Mouse (Mus musculus): ENCODE measurements around the gene Akap6. TPM values are rescaled to one million over a fixed set of nuclear protein-coding genes. Genes with fewer than 3 reads are reported as not detected.
A peak's percentile ranks its signal among the peaks of the same experiment; 100 is the strongest.

Gene Akap6
- total and polyA plus RNA-seq, 3 experiments, result 0.12 to 0.42 (median 0.33) TPM

- dilution Hi-C loops (cut with MboI; ENCODE audit: extremely low pct_ligation_motif_present, extremely low pct_unique_long_range_greater_than_20kb, low sequenced_read_pairs) (no loop called here), in situ Hi-C loops (cut with MboI; ENCODE audit: low pct_ligation_motif_present, low pct_unique_long_range_greater_than_20kb, low sequenced_read_pairs) (no loop called here)
- Histone ChIP-seq H3K4me2 (ENCODE audit: insufficient read depth, low read depth, poor library complexity, severe bottlenecking) (peak overlapping the region; percentile 44; the same call in 1 of the 2 replicates), H3K79me2 (replicated peaks; ENCODE audit: control insufficient read depth, extremely low read depth, insufficient read depth, poor library complexity, severe bottlenecking) (no peaks in the 10 kb centered on the region), H3K36me3 (replicated peaks in 1 of 2; ENCODE audit: control insufficient read depth in 1 of 2, insufficient read depth in 1 of 2, low read length in 1 of 2) (no peaks in the 10 kb centered on the region), H3K9ac (ENCODE audit: insufficient read depth, low read depth) (no peak overlapping the region), H3K4me1 (ENCODE audit: control insufficient read depth in 1 of 2, insufficient read depth in 2 of 2) (peaks cover 0 to 7% of the 10 kb centered on the region in 2 experiments; a peak in 1 of 4 replicates), H3K27me3 (replicated peaks) (no peaks in the 10 kb centered on the region), H3K27ac (ENCODE audit: insufficient read depth, low read depth) (no peak overlapping the region), H3K4me3 (replicated peaks in 1 of 3; ENCODE audit: low read depth in 2 of 3, low read length in 2 of 3, poor library complexity in 1 of 3) (no peak overlapping the region), H3K9me3 (replicated peaks; ENCODE audit: low read length) (no peaks in the 10 kb centered on the region)
- no peak for DNase-seq (ENCODE audit: extremely low read depth)
- TF ChIP-seq E2F4 (IDR thresholded peaks at IDR 0.05; ENCODE audit: insufficient replicate concordance, low read depth, low read length) (no peak), USF2 (conservative IDR thresholded peaks at IDR 0.05; ENCODE audit: low read depth, low read length) (no peak), POLR2A (IDR thresholded peaks at IDR 0.05; ENCODE audit: low read depth, low read length) (no peak), MAZ (IDR thresholded peaks at IDR 0.05; ENCODE audit: low read depth, low read length) (no peak), NRF1 (IDR thresholded peaks at IDR 0.05; ENCODE audit: low read depth, low read length) (no peak), CHD1 (IDR thresholded peaks at IDR 0.05; ENCODE audit: low read depth, low read length) (no peak), SIN3A (IDR thresholded peaks at IDR 0.05; ENCODE audit: low read length) (no peak), ZMIZ1 (IDR thresholded peaks at IDR 0.05; ENCODE audit: low read depth, low read length) (no peak), ETS1 (conservative IDR thresholded peaks at IDR 0.05; ENCODE audit: low read depth, low read length) (no peak), MAX (IDR thresholded peaks at IDR 0.05; ENCODE audit: low read length) (no peak), RAD21 (IDR thresholded peaks at IDR 0.05; ENCODE audit: low read depth, low read length) (no peak), TBP (conservative IDR thresholded peaks at IDR 0.05; ENCODE audit: low read depth, low read length) (no peak), ZKSCAN1 (IDR thresholded peaks at IDR 0.05; ENCODE audit: borderline replicate concordance, low read depth, low read length) (no peak), RCOR1 (conservative IDR thresholded peaks at IDR 0.05; ENCODE audit: low read depth, low read length) (no peak), PAX5 (IDR thresholded peaks at IDR 0.05; ENCODE audit: low read length) (no peak), KAT2A (IDR thresholded peaks at IDR 0.05; ENCODE audit: insufficient replicate concordance, low read length) (no peak), MEF2A (IDR thresholded peaks at IDR 0.05; ENCODE audit: borderline replicate concordance, low read depth, low read length) (no peak), ZC3H11A (IDR thresholded peaks at IDR 0.05; ENCODE audit: low read depth, low read length) (no peak), MXI1 (IDR thresholded peaks at IDR 0.05; ENCODE audit: low read depth, low read length) (no peak), MYC (IDR thresholded peaks at IDR 0.05; ENCODE audit: low read depth, low read length) (no peak)
These were observed 362.4 kb downstream of the Akap6 start for GRCm38 (mm10) chr12:53061466-53062124.

GRCm38 (mm10) chr12:53063003-53063402, 363.8 kb downstream of the Akap6 start:
- Histone ChIP-seq H3K27ac (ENCODE audit: insufficient read depth, low read depth) (no peak overlapping the region), H3K4me3 (replicated peaks in 1 of 3; ENCODE audit: low read depth in 2 of 3, low read length in 2 of 3, poor library complexity in 1 of 3) (no peak overlapping the region), H3K27me3 (replicated peaks) (no peaks in the 10 kb centered on the region), H3K9me3 (replicated peaks; ENCODE audit: low read length) (no peaks in the 10 kb centered on the region), H3K79me2 (replicated peaks; ENCODE audit: control insufficient read depth, extremely low read depth, insufficient read depth, poor library complexity, severe bottlenecking) (no peaks in the 10 kb centered on the region), H3K9ac (ENCODE audit: insufficient read depth, low read depth) (no peak overlapping the region), H3K4me2 (ENCODE audit: insufficient read depth, low read depth, poor library complexity, severe bottlenecking) (no peak overlapping the region), H3K36me3 (replicated peaks in 1 of 2; ENCODE audit: control insufficient read depth in 1 of 2, insufficient read depth in 1 of 2, low read length in 1 of 2) (no peaks in the 10 kb centered on the region), H3K4me1 (ENCODE audit: control insufficient read depth in 1 of 2, insufficient read depth in 2 of 2) (peaks cover 0 to 5% of the 10 kb centered on the region in 2 experiments; a peak in 1 of 4 replicates)
- in situ Hi-C loops (cut with MboI; ENCODE audit: low pct_ligation_motif_present, low pct_unique_long_range_greater_than_20kb, low sequenced_read_pairs), result no loop called here
- TF ChIP-seq JUND (conservative IDR thresholded peaks at IDR 0.05; ENCODE audit: low read depth, low read length) (no peak), MYC (IDR thresholded peaks at IDR 0.05; ENCODE audit: low read depth, low read length) (no peak), POLR2AphosphoS2 (IDR thresholded peaks at IDR 0.05; ENCODE audit: low read depth, low read length) (no peak), BHLHE40 (IDR thresholded peaks at IDR 0.05; ENCODE audit: low read depth, low read length) (no peak), USF1 (IDR thresholded peaks at IDR 0.05; ENCODE audit: low read depth, low read length) (no peak), MXI1 (IDR thresholded peaks at IDR 0.05; ENCODE audit: low read depth, low read length) (no peak), TBP (conservative IDR thresholded peaks at IDR 0.05; ENCODE audit: low read depth, low read length) (no peak), NELFE (IDR thresholded peaks at IDR 0.05; ENCODE audit: low read depth, low read length) (no peak), NRF1 (IDR thresholded peaks at IDR 0.05; ENCODE audit: low read depth, low read length) (no peak), ZMIZ1 (IDR thresholded peaks at IDR 0.05; ENCODE audit: low read depth, low read length) (no peak), KAT2A (IDR thresholded peaks at IDR 0.05; ENCODE audit: insufficient replicate concordance, low read length) (no peak), ETS1 (conservative IDR thresholded peaks at IDR 0.05; ENCODE audit: low read depth, low read length) (no peak), CHD2 (IDR thresholded peaks at IDR 0.05; ENCODE audit: low read length) (no peak), JUN (IDR thresholded peaks at IDR 0.05; ENCODE audit: insufficient read depth, low read depth, low read length) (no peak), E2F4 (IDR thresholded peaks at IDR 0.05; ENCODE audit: insufficient replicate concordance, low read depth, low read length) (no peak), MEF2A (IDR thresholded peaks at IDR 0.05; ENCODE audit: borderline replicate concordance, low read depth, low read length) (no peak), USF2 (conservative IDR thresholded peaks at IDR 0.05; ENCODE audit: low read depth, low read length) (no peak)
- dilution Hi-C loops (cut with MboI; ENCODE audit: extremely low pct_ligation_motif_present, extremely low pct_unique_long_range_greater_than_20kb, low sequenced_read_pairs), result no loop called here
- DNase-seq (ENCODE audit: extremely low read depth), result no peak
